Mouse (Mus musculus) small intestine, adult 10 weeks (tissue): ENCODE data around the gene Krtap2-4. TPM values are rescaled to one million over a fixed set of nuclear protein-coding genes. Genes with fewer than 3 reads are reported as not detected.

Source experiments
- polyA plus RNA-seq: library from polyadenylated mRNA; stranded (reverse); fragments of 350-450 nt; fragmentation: Illumina TruSeq; extraction: RNeasy Lipid Tissue Mini Kit (QIAGEN cat#74804); gene quantifications from one replicate; pipeline ENCODE4 v1.2.3, GENCODE M21; 2014; ENCODE audit warnings: low replicate concordance

Krtap2-4 gene
- not detected for polyA plus RNA-seq

GRCm38 (mm10) chr11:99614796-99615363 is at the start of gene Krtap2-4:
Gene Krtap2-4, minus strand, starts transcription at chr11:99614846.

DNA sequence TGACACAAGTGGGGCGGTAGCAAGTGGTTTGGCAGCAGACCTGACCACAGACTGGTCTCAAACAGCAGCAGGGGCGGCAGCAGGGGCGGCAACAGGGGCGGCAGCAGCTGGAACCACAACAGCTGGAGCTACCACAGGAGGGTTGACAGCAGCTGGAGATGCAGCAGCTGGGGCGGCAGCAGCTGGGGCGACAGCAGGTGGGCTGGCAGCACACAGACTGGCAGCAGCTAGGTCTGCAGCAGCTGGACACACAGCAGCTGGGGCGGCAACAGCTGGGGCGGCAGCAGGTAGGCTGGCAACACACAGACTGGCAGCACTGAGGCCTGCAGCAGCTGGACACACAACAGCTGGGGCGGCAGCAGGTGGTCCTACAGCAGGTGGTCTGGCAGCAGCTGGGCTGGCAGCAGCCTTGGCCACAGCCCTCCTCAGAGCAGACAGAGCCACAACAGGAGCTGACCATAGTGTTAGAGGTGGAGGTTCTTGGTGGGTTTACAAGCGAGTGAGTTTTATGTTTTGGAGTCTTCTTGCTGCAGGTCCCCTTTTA is 43.9 kb upstream of the Krtap2-4 start, which contains the start of gene Gm11563:
Gene Gm11563, minus strand, starts transcription at position 494 of the 544 bp plus-strand sequence.

DNA sequence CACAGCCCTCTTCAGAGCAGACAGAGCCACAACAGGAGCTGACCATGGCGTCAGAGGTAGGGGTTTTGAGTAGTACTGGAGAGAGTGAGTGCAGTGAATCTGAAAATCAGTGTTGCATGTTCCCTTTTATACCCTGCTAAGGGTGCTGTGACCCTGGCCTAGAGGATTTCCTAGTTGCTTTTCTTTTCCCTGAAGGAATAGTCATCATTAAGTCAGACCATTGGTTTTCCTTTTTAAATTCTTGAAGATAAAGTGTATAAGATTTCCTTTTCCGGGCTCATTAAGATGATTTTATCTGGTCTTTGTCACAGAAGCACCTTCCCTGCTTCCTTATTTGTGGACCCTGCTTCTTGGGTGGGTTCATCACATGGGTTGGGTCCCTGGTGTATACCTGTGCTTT is 35.5 kb upstream of the Krtap2-4 start, which contains the start of gene Gm11555:
Gene Gm11555, minus strand, starts transcription at position 101 of the 400 bp plus-strand sequence.

DNA sequence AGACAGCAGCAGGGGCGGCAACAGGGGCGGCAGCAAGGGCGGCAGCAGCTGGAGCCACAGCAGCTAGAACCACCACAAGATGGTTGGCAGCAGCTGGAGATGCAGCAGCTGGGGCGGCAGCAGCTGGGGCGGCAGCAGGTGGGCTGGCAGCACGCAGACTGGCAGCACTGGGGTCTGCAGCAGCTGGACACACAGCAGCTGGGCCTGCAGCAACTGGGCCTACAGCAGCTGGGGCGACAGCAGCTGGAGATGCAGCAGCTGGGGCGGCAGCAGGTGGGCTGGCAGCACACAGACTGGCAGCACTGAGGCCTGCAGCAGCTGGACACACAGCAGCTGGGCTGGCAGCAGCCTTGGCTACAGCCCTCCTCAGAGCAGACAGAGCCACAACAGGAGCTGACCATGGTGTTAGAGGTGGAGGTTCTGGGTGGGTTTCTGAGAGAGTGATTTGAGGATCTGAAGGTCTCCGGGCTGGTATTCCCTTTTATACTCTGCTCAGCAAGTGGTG is 29.0 kb upstream of the Krtap2-4 start, which contains the start of gene Krtap4-7:
Gene Krtap4-7, minus strand, starts transcription at position 455 of the 505 bp plus-strand sequence.

DNA sequence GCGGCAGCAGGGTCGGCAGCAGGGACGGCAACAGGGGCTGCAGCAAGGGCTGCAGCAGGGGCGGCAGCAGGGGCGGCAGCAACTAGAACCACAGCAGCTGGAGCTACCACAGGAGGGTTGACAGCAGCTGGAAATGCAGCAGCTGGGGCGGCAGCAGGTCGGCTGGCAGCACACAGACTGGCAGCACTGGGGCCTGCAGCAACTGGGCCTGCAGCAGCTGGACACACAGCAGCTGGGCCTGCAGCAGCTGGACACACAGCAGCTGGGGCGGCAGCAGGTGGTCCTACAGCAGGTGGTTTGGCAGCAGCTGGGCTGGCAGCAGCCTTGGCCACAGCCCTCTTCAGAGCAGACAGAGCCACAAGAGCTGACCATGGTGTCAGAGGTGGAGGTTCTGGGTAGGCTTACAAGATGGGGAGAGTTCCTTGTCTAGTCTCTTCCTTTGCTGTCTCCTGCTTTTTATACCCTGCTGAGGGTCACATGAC is 20.0 kb upstream of the Krtap2-4 start, which contains the start of gene Krtap4-2:
Gene Krtap4-2, minus strand, starts transcription at position 432 of the 482 bp plus-strand sequence.

GRCm38 (mm10) chr11:99628138-99628537 is 13.5 kb upstream of the Krtap2-4 start, which contains the start of gene Krtap4-1:
Gene Krtap4-1, minus strand, starts transcription at chr11:99628238.

GRCm38 (mm10) chr11:99620335-99620734 is 5.7 kb upstream of the Krtap2-4 start, which contains the start of gene Gm11562:
Gene Gm11562, minus strand, starts transcription at chr11:99620435.

DNA sequence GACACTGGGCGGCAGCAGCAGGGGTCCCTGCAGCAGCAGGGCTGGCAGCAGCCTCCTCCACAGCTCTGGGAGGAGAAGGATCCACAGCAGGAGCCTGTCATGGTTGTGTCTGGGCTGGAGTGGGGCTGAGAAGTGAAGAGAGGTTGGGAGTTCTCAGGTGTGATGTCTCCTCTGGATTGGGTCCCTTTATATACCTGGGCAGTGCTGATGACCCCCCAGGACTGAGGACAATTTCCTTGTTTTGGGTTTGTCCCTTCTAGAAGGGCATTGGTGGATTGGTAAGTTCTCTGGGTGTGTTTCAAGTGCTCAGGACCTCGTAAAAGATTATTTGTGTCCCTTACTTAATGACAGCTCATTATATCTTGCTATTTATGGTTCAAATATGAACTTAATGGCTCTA is 4.6 kb downstream of the Krtap2-4 start, which contains the start of gene Gm11937:
Gene Gm11937, minus strand, starts transcription at position 101 of the 400 bp plus-strand sequence.

DNA sequence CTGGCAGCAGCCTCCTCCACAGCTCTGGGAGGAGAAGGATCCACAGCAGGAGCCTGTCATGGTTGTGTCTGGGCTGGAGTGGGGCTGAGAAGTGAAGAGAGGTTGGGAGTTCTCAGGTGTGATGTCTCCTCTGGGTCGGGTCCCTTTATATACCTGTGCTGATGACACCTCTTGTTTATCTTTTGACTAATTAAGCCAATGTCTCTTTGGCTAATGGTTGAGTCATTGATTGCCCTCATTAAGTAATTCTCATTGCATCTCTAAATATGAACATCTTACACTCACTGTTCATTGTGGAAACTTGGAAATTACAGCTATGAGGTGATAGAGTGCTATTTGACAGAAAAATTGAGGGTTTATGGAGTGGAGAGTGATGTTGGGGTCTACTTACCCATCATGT is 11.4 kb downstream of the Krtap2-4 start, which contains the start of gene Gm11938:
Gene Gm11938, minus strand, starts transcription at position 101 of the 400 bp plus-strand sequence.

GRCm38 (mm10) chr11:99597742-99598141 is 16.9 kb downstream of the Krtap2-4 start, which contains the start of gene Krtap9-3:
Gene Krtap9-3, minus strand, starts transcription at chr11:99598105.

DNA sequence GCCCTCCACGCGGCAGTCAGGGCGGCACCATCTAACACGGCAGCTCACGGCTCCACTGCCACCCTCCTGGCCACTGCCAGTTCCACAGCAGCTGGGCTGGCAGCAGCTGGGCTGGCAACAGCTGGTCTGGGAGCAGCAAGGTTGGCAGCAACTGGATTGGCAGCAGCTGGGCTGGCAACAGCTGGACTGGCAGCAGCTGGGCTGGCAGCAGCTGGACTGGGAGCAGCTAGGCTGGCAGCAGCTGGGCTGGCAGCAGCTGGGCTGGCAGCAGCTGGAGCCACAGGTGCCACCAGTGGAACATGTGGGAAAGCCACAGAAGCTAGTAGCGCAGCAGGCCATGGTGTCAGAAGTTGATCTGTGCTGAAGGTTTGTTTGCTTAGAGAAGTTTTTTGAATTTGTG is 23.7 kb downstream of the Krtap2-4 start, which contains the start of gene Krtap1-3:
Gene Krtap1-3, minus strand, starts transcription at position 359 of the 400 bp plus-strand sequence.

GRCm38 (mm10) chr11:99583245-99583704 is 31.4 kb downstream of the Krtap2-4 start, which contains the start of gene Krtap1-4:
Gene Krtap1-4, minus strand, starts transcription at chr11:99583654.

DNA sequence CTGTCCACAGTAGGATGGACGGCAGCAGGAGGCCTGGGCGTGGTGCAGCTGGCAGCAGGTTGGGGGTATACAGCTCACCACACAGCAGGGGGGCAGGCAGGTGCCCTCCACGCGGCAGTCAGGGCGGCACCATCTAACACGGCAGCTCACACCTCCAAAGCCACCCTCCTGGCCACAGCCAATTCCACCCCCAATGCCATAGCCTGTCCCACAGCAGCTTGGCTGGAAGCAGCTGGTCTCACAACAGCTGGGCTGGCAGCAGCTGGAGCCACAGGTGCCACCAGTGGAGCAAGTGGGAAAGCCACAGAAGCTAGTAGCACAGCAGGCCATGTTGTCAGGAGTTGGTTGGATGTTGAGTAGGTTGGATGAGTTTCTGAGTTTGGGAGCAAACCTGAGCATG is 34.0 kb downstream of the Krtap2-4 start, which contains the start of gene Krtap1-5:
Gene Krtap1-5, minus strand, starts transcription at position 381 of the 400 bp plus-strand sequence.

GRCm38 (mm10) chr11:99566530-99566929 is 48.1 kb downstream of the Krtap2-4 start, which contains the start of gene Krtap3-1:
Gene Krtap3-1, minus strand, starts transcription at chr11:99566630.

Other genes with a start within 250 kb of the Krtap2-4 start
- gene Krt28, start 239.9 kb downstream of the Krtap2-4 start, polyA plus RNA-seq, result not detected
- gene Krt10, start 225.5 kb downstream of the Krtap2-4 start, polyA plus RNA-seq, result 11.2 TPM
- 1.2 TPM for gene Krt12, start 192.6 kb downstream of the Krtap2-4 start, polyA plus RNA-seq
- gene Krt20, start 176.7 kb downstream of the Krtap2-4 start, polyA plus RNA-seq, result 924 TPM
- gene Krt23, start 121.7 kb downstream of the Krtap2-4 start, polyA plus RNA-seq, result 3.3 TPM
- gene Krt39, start 93.5 kb downstream of the Krtap2-4 start, polyA plus RNA-seq, result not detected
- not detected for gene Krt40, start 71.7 kb downstream of the Krtap2-4 start, polyA plus RNA-seq
- not detected for gene Krtap3-3, start 64.0 kb downstream of the Krtap2-4 start, polyA plus RNA-seq
- not detected for gene Krtap3-2, start 58.0 kb downstream of the Krtap2-4 start, polyA plus RNA-seq
- gene Gm11939, start 55.4 kb downstream of the Krtap2-4 start, polyA plus RNA-seq, result not detected
- not detected for gene Krtap3-1, start 48.2 kb downstream of the Krtap2-4 start, polyA plus RNA-seq
- gene Krtap1-5, start 33.8 kb downstream of the Krtap2-4 start, polyA plus RNA-seq, result not detected
- gene Krtap1-4, start 31.2 kb downstream of the Krtap2-4 start, polyA plus RNA-seq, result not detected
- gene Krtap1-3, start 23.5 kb downstream of the Krtap2-4 start, polyA plus RNA-seq, result not detected
- gene Krtap9-3, start 16.7 kb downstream of the Krtap2-4 start, polyA plus RNA-seq, result not detected
- gene Gm11938, start 11.5 kb downstream of the Krtap2-4 start, polyA plus RNA-seq, result not detected
- gene Gm11937, start 4.7 kb downstream of the Krtap2-4 start, polyA plus RNA-seq, result not detected
- not detected for gene Gm11562, start 5.6 kb upstream of the Krtap2-4 start, polyA plus RNA-seq
- not detected for gene Krtap4-1, start 13.4 kb upstream of the Krtap2-4 start, polyA plus RNA-seq
- not detected for gene Krtap4-2, start 20.2 kb upstream of the Krtap2-4 start, polyA plus RNA-seq
- gene Krtap4-7, start 29.2 kb upstream of the Krtap2-4 start, polyA plus RNA-seq, result not detected
- gene Gm11555, start 35.4 kb upstream of the Krtap2-4 start, polyA plus RNA-seq, result not detected
- not detected for gene Gm11563, start 44.1 kb upstream of the Krtap2-4 start, polyA plus RNA-seq
- gene Krtap4-6, start 51.1 kb upstream of the Krtap2-4 start, polyA plus RNA-seq, result not detected
- not detected for gene Gm14190, start 75.9 kb upstream of the Krtap2-4 start, polyA plus RNA-seq
- gene Gm14180, start 119.4 kb upstream of the Krtap2-4 start, polyA plus RNA-seq, result not detected
- gene Gm11595, start 158.1 kb upstream of the Krtap2-4 start, polyA plus RNA-seq, result not detected
- not detected for gene Krtap4-8, start 165.9 kb upstream of the Krtap2-4 start, polyA plus RNA-seq
- not detected for gene Krtap4-9, start 170.4 kb upstream of the Krtap2-4 start, polyA plus RNA-seq
- gene Gm11596, start 178.6 kb upstream of the Krtap2-4 start, polyA plus RNA-seq, result not detected
- gene Gm11569, start 184.1 kb upstream of the Krtap2-4 start, polyA plus RNA-seq, result not detected
- gene Gm11554, start 189.6 kb upstream of the Krtap2-4 start, polyA plus RNA-seq, result not detected
- not detected for gene Krtap4-13, start 195.0 kb upstream of the Krtap2-4 start, polyA plus RNA-seq
- not detected for gene Gm11564, start 200.8 kb upstream of the Krtap2-4 start, polyA plus RNA-seq
- gene 2300003K06Rik, start 223.2 kb upstream of the Krtap2-4 start, polyA plus RNA-seq, result not detected
- gene Krtap4-16, start 236.8 kb upstream of the Krtap2-4 start, polyA plus RNA-seq, result not detected
- not detected for gene Gm11568, start 243.1 kb upstream of the Krtap2-4 start, polyA plus RNA-seq
- not detected for gene Gm11559, start 249.6 kb upstream of the Krtap2-4 start, polyA plus RNA-seq